Mouse (Mus musculus) spleen, adult 2 months (tissue): Measurements from ENCODE around the gene Rims4. TPM values are rescaled to one million over a fixed set of nuclear protein-coding genes. Genes with fewer than 3 reads are reported as not detected.

Experiments
- DNase-seq, 2 experiments: peaks; one replicate each; pipeline versions ENCODE4 v3.0.0 to v3.0.0-alpha.2; 2012 to 2021; ENCODE audit warnings: low spot score in 2 of 2, low read depth in 1 of 2
- H3K27ac ChIP-seq: fragments of 200-500 bp; 2 replicates; pipeline ENCODE4 v1.5.1; 2012; ENCODE audit warnings: low read length, inconsistent platforms; ENCODE audit not compliant: insufficient read depth
- H3K27me3 ChIP-seq: fragments of 200-500 bp; 2 replicates; pipeline ENCODE4 v1.6.1; 2012; ENCODE audit warnings: mild to moderate bottlenecking, moderate library complexity, low read length, inconsistent platforms; ENCODE audit not compliant: control insufficient read depth, insufficient read depth
- H3K36me3 ChIP-seq: fragments of 200-500 bp; 2 replicates; pipeline ENCODE4 v1.6.1; 2012; ENCODE audit warnings: mild to moderate bottlenecking, low read length, inconsistent platforms; ENCODE audit not compliant: control insufficient read depth, insufficient read depth
- H3K4me1 ChIP-seq: fragments of 200-500 bp; 2 replicates; pipeline ENCODE4 v1.6.1; 2011; ENCODE audit warnings: inconsistent platforms; ENCODE audit not compliant: control insufficient read depth, insufficient read depth, insufficient read length
- H3K4me3 ChIP-seq: fragments of 200-500 bp; 2 replicates; pipeline ENCODE4 v1.5.1; 2011; ENCODE audit warnings: mild to moderate bottlenecking, inconsistent platforms; ENCODE audit not compliant: insufficient read depth, insufficient read length; ENCODE audit errors: extremely low read depth
- CTCF ChIP-seq: fragments of 200-500 bp; IDR thresholded peaks from 2 replicates; pipeline ENCODE4 v1.5.1; 2011; ENCODE audit warnings: mild to moderate bottlenecking, inconsistent platforms; ENCODE audit not compliant: insufficient read depth, insufficient read length, insufficient replicate concordance; ENCODE audit errors: extremely low read depth
- POLR2A ChIP-seq: fragments of 200-500 bp; IDR thresholded peaks from 2 replicates; pipeline ENCODE4 v1.6.1; 2011; ENCODE audit warnings: low read depth, low read length, inconsistent platforms
- WGBS: fragments of 180-500 bp; shearing (Covaris S2); methylation state at CpG from one replicate; pipeline ENCODE4 v1.1.7; 2018; 5-methylcytosine and 5-hydroxymethylcytosine counted together
- polyA plus RNA-seq: library from polyadenylated mRNA; depleted of rRNA; stranded (reverse); fragments of >200 nt; gene quantifications from 2 replicates; pipeline ENCODE4 v1.2.3, GENCODE M21; 2012; rRNA removed

The Rims4 gene
- polyA plus RNA-seq, result 0.09 and 0.12 TPM in 2 replicates

- Histone ChIP-seq H3K4me3 (no peak within 1 kb of the TSS; the same call in 1 of the 2 replicates), H3K4me1 (no peaks in the 10 kb centered on the region; the same call in 1 of the 2 replicates), H3K36me3 (no peaks in the 10 kb centered on the region), H3K27ac (no peak within 1 kb of the TSS), H3K27me3 (peaks cover 9% of the 10 kb centered on the region; the same call in 1 of the 2 replicates)
- 5% methylated on average over 82 of the region's 115 CpGs for WGBS
- TF ChIP-seq CTCF, result no peak
- no peak for TF ChIP-seq POLR2A
- DNase-seq, result no peak
Measured at GRCm38 (mm10) chr2:163918317-163919258, at the start of gene Rims4. Gene Rims4 (minus strand): TSS chr2:163918683.

GRCm38 (mm10) chr2:163965706-163966105 lies 47.2 kb upstream of the Rims4 start:
- H3K27me3 ChIP-seq, result no peaks in the 10 kb centered on the region; the same call in 1 of the 2 replicates
- no peak overlapping the region for H3K27ac ChIP-seq
- H3K36me3 ChIP-seq, result no peaks in the 10 kb centered on the region
- no peaks in the 10 kb centered on the region for H3K4me1 ChIP-seq
- H3K4me3 ChIP-seq, result no peak overlapping the region
- DNase-seq, result no peak
- 67% methylated on average over 7 of the region's 7 CpGs for WGBS
- TF ChIP-seq POLR2A, result no peak
- no peak for TF ChIP-seq CTCF

GRCm38 (mm10) chr2:163964606-163965560 lies 46.4 kb upstream of the Rims4 start:
- 71% methylated on average over 19 of the region's 19 CpGs for WGBS
- no peak for TF ChIP-seq CTCF
- TF ChIP-seq POLR2A, result no peak
- Histone ChIP-seq H3K4me1 (no peaks in the 10 kb centered on the region), H3K4me3 (no peak overlapping the region; the same call in 1 of the 2 replicates), H3K36me3 (no peaks in the 10 kb centered on the region), H3K27me3 (no peaks in the 10 kb centered on the region; the same call in 1 of the 2 replicates), H3K27ac (no peak overlapping the region)
- DNase-seq, result no peak

GRCm38 (mm10) chr2:163953622-163954310 lies 35.3 kb upstream of the Rims4 start:
- H3K4me3 ChIP-seq, result no peak overlapping the region
- DNase-seq, result no peak
- WGBS, result 75% methylated on average over 7 of the region's 7 CpGs
- H3K36me3 ChIP-seq, result no peaks in the 10 kb centered on the region
- TF ChIP-seq CTCF, result no peak
- TF ChIP-seq POLR2A, result no peak
- H3K27ac ChIP-seq, result no peak overlapping the region
- no peaks in the 10 kb centered on the region for H3K27me3 ChIP-seq
- no peaks in the 10 kb centered on the region for H3K4me1 ChIP-seq

- Histone ChIP-seq H3K27ac (no peak overlapping the region), H3K4me3 (no peak overlapping the region), H3K4me1 (no peaks in the 10 kb centered on the region), H3K27me3 (no peaks in the 10 kb centered on the region), H3K36me3 (no peaks in the 10 kb centered on the region)
- 20% methylated on average over 4 of the region's 4 CpGs for WGBS
- TF ChIP-seq POLR2A, result no peak
- TF ChIP-seq CTCF, result peak; percentile 31; the same call in 1 of the 2 replicates
- DNase-seq, result peak in 1 of 2 experiments; percentile 37
Measured at GRCm38 (mm10) chr2:163951770-163952169, 33.3 kb upstream of the Rims4 start.

- no peaks in the 10 kb centered on the region for H3K27me3 ChIP-seq
- TF ChIP-seq CTCF (no peak), POLR2A (no peak)
- no peaks in the 10 kb centered on the region for H3K36me3 ChIP-seq
- H3K4me3 ChIP-seq, result no peak overlapping the region
- H3K4me1 ChIP-seq, result no peaks in the 10 kb centered on the region
- no peak for DNase-seq
- 87% methylated on average over 7 of the region's 7 CpGs for WGBS
- no peak overlapping the region for H3K27ac ChIP-seq
Measured at GRCm38 (mm10) chr2:163947976-163948375, 29.5 kb upstream of the Rims4 start.
